Mouse (Mus musculus) G1E (cell line): Measurements from ENCODE around the gene Gng13.

Experiments used
- CTCF ChIP-seq: IDR thresholded peaks from 2 replicates; pipeline ENCODE4 v1.5.1; 2012; ENCODE audit warnings: low read depth, low read length, inconsistent platforms, mixed read lengths
- GATA2 ChIP-seq: IDR thresholded peaks from 2 replicates; pipeline ENCODE4 v1.6.1; 2012; ENCODE audit warnings: low read depth, low read length, inconsistent platforms, borderline replicate concordance

GRCm38 (mm10) chr17:25672982-25673381 is 44.0 kb upstream of the Gng13 start:
- TF ChIP-seq CTCF (no peak), GATA2 (no peak)
